Mouse (Mus musculus): ENCODE results near the gene Gm8693. TPM values are rescaled to one million over a fixed set of nuclear protein-coding genes. Genes with fewer than 3 reads are reported as not detected.
"Not testable (repeated sequence)": the region's sequence is repeated elsewhere in the genome, so short reads cannot be mapped to it uniquely, and the experiment has no call there.

Gm8693 gene
- polyA plus RNA-seq (2016; fragmentation: Nextera tagmentation; extraction: Ambion mirVana), result not detected in 2 replicates

- not testable (repeated sequence) for H3K4me1 ChIP-seq; H3K27ac ChIP-seq; ATAC-seq; H3K4me2 ChIP-seq; H3K9me3 ChIP-seq (replicated peaks); H3K4me3 ChIP-seq; H3K27me3 ChIP-seq (replicated peaks); H3K36me3 ChIP-seq; H3K9ac ChIP-seq
- WGBS (ENCODE audit: insufficient replicate concordance), result no CpG with 5 or more reads among the region's 2 CpGs
Measured at GRCm38 (mm10) chr7:22692217-22692616, at the start of gene Gm8693. TSS of gene Gm8693 (minus strand) at chr7:22692317.

GRCm38 (mm10) chr7:22719610-22720009, 27.5 kb upstream of the Gm8693 start, which contains the start of gene Gm4567:
TSS of gene Gm4567 (minus strand) at chr7:22719710.
- not testable (repeated sequence) for H3K36me3 ChIP-seq; H3K4me3 ChIP-seq; H3K9me3 ChIP-seq (replicated peaks); ATAC-seq; H3K4me1 ChIP-seq; H3K27ac ChIP-seq; H3K9ac ChIP-seq; H3K27me3 ChIP-seq (replicated peaks); H3K4me2 ChIP-seq
- WGBS (ENCODE audit: insufficient replicate concordance), result no CpG with 5 or more reads among the region's 1 CpGs

- not testable (repeated sequence) for H3K4me1 ChIP-seq; H3K27me3 ChIP-seq (replicated peaks); ATAC-seq; H3K27ac ChIP-seq; H3K36me3 ChIP-seq; H3K4me3 ChIP-seq; H3K4me2 ChIP-seq; H3K9ac ChIP-seq; H3K9me3 ChIP-seq (replicated peaks)
- WGBS (ENCODE audit: insufficient replicate concordance), result no CpG with 5 or more reads among the region's 3 CpGs
Measured at GRCm38 (mm10) chr7:22657718-22658117, 34.4 kb downstream of the Gm8693 start, which contains the start of gene Vmn1r155. TSS of gene Vmn1r155 (plus strand) at chr7:22658018.

Other genes with a start within 250 kb of the Gm8693 start
- not detected in 2 replicates for gene Gm10665, start 228.2 kb downstream of the Gm8693 start, polyA plus RNA-seq (2016; fragmentation: Nextera tagmentation; extraction: Ambion mirVana)
- not detected in 2 replicates for gene Vmn1r151, start 192.6 kb downstream of the Gm8693 start, polyA plus RNA-seq (2016; fragmentation: Nextera tagmentation; extraction: Ambion mirVana)
- not detected in 2 replicates for gene Vmn1r152, start 169.3 kb downstream of the Gm8693 start, polyA plus RNA-seq (2016; fragmentation: Nextera tagmentation; extraction: Ambion mirVana)
- not detected in 2 replicates for gene Gm8677, start 157.4 kb downstream of the Gm8693 start, polyA plus RNA-seq (2016; fragmentation: Nextera tagmentation; extraction: Ambion mirVana)
- not detected in 2 replicates for gene Gm4201, start 127.0 kb downstream of the Gm8693 start, polyA plus RNA-seq (2016; fragmentation: Nextera tagmentation; extraction: Ambion mirVana)
- gene Gm4565, start 104.2 kb downstream of the Gm8693 start, polyA plus RNA-seq (2016; fragmentation: Nextera tagmentation; extraction: Ambion mirVana), result not detected in 2 replicates
- not detected in 2 replicates for gene Vmn1r155, start 34.3 kb downstream of the Gm8693 start, polyA plus RNA-seq (2016; fragmentation: Nextera tagmentation; extraction: Ambion mirVana)
- gene Gm4567, start 27.4 kb upstream of the Gm8693 start, polyA plus RNA-seq (2016; fragmentation: Nextera tagmentation; extraction: Ambion mirVana), result not detected in 2 replicates
- gene Vmn1r157, start 69.4 kb upstream of the Gm8693 start, polyA plus RNA-seq (2016; fragmentation: Nextera tagmentation; extraction: Ambion mirVana), result not detected in 2 replicates
- not detected in 2 replicates for gene Vmn1r158, start 98.5 kb upstream of the Gm8693 start, polyA plus RNA-seq (2016; fragmentation: Nextera tagmentation; extraction: Ambion mirVana)
- not detected in 2 replicates for gene Vmn1r159, start 151.3 kb upstream of the Gm8693 start, polyA plus RNA-seq (2016; fragmentation: Nextera tagmentation; extraction: Ambion mirVana)
- not detected in 2 replicates for gene Vmn1r160, start 178.9 kb upstream of the Gm8693 start, polyA plus RNA-seq (2016; fragmentation: Nextera tagmentation; extraction: Ambion mirVana)